Mouse (Mus musculus): Measurements from ENCODE around the gene Trmt61a.
A peak's percentile ranks its signal among the peaks of the same experiment; 100 is the strongest.

Trmt61a gene

GRCm38 (mm10) chr12:111731822-111732807 lies 54.2 kb downstream of the Trmt61a start:
- peak; percentile 90 for DNase-seq (ENCODE audit: low read depth, low spot score)

DNA sequence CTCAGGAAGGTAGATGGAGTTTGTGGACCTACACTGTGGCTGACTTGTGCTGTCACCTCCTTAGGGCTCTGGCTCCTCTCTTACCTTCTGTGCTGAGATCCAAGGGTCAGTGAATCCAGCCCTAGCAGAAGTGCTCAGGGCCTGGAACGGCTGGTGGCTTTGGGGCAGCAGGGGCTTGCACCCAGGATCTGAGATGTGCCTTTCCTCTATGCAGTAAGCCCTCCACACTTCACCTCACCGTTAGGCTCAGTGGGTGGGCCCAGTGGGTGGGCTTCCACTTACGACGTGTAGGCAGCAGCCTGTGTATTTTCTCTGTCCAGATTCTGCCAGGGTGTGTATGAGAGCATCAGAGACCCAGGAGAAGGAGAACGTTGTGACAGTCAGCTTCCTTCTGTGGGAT lies 55.0 kb downstream of the Trmt61a start:
- DNase-seq (ENCODE audit: low read depth, low spot score), result no peak
